Mouse (Mus musculus) hindbrain, embryonic 15.5 days (tissue): ENCODE results near the gene Psmb9. TPM values are rescaled to one million over a fixed set of nuclear protein-coding genes. Genes with fewer than 3 reads are reported as not detected.

ENCODE experiments used
- polyA plus RNA-seq: library from polyadenylated mRNA; unstranded; fragments of >200 nt; fragmentation: Nextera tagmentation; extraction: Ambion mirVana; gene quantifications from 2 replicates; pipeline ENCODE4 v1.2.1, GENCODE M21; 2015

The Psmb9 gene
- polyA plus RNA-seq, 1 experiment from 2014 or later: 1.4 TPM

Other genes with a start within 250 kb of the Psmb9 start
- 172 and 185 TPM in 2 replicates for gene Pfdn6, start 247.4 kb downstream of the Psmb9 start, polyA plus RNA-seq
- 24.3 and 26.5 TPM in 2 replicates for gene Wdr46, start 247.1 kb downstream of the Psmb9 start, polyA plus RNA-seq
- 12.8 and 14.1 TPM in 2 replicates for gene B3galt4, start 236.3 kb downstream of the Psmb9 start, polyA plus RNA-seq
- gene Vps52, start 232.0 kb downstream of the Psmb9 start, polyA plus RNA-seq: 74.8 and 76.6 TPM in 2 replicates
- gene Rps18, start 231.8 kb downstream of the Psmb9 start, polyA plus RNA-seq: 701 and 784 TPM in 2 replicates
- 19.5 and 25.2 TPM in 2 replicates for gene H2-K1, start 187.4 kb downstream of the Psmb9 start, polyA plus RNA-seq
- gene Ring1, start 163.1 kb downstream of the Psmb9 start, polyA plus RNA-seq: 22.1 and 24.9 TPM in 2 replicates
- gene H2-Ke6, start 159.7 kb downstream of the Psmb9 start, polyA plus RNA-seq: 64.8 and 71.9 TPM in 2 replicates
- 166 and 176 TPM in 2 replicates for gene Slc39a7, start 156.1 kb downstream of the Psmb9 start, polyA plus RNA-seq
- 57.8 and 61.1 TPM in 2 replicates for gene Rxrb, start 156.0 kb downstream of the Psmb9 start, polyA plus RNA-seq
- 4.5 and 5.4 TPM in 2 replicates for gene Col11a2, start 148.3 kb downstream of the Psmb9 start, polyA plus RNA-seq
- 0.14 TPM in 1 of 2 replicates, not detected in the other for gene H2-Oa, start 95.4 kb downstream of the Psmb9 start, polyA plus RNA-seq
- gene H2-DMa, start 68.2 kb downstream of the Psmb9 start, polyA plus RNA-seq: 19.4 and 19.8 TPM in 2 replicates
- gene Brd2, start 65.1 kb downstream of the Psmb9 start, polyA plus RNA-seq: 122 and 144 TPM in 2 replicates
- 0.20 and 0.38 TPM in 2 replicates for gene H2-DMb2, start 44.5 kb downstream of the Psmb9 start, polyA plus RNA-seq
- gene H2-DMb1, start 34.7 kb downstream of the Psmb9 start, polyA plus RNA-seq: 0.79 and 1.1 TPM in 2 replicates
- 3.0 and 3.7 TPM in 2 replicates for gene Tap1, start 211 bp downstream of the Psmb9 start, polyA plus RNA-seq
- 3.3 and 5.7 TPM in 2 replicates for gene Psmb8, start 10.0 kb upstream of the Psmb9 start, polyA plus RNA-seq
- gene Tap2, start 15.8 kb upstream of the Psmb9 start, polyA plus RNA-seq: 2.2 and 2.3 TPM in 2 replicates
- gene H2-Ob, start 51.1 kb upstream of the Psmb9 start, polyA plus RNA-seq: 0.20 and 0.21 TPM in 2 replicates
- gene H2-Ab1, start 69.9 kb upstream of the Psmb9 start, polyA plus RNA-seq: 1.6 and 2.5 TPM in 2 replicates
- gene H2-Aa, start 100.1 kb upstream of the Psmb9 start, polyA plus RNA-seq: 0.83 and 1.2 TPM in 2 replicates
- gene H2-Eb1, start 118.1 kb upstream of the Psmb9 start, polyA plus RNA-seq: 3.4 and 4.1 TPM in 2 replicates
- gene H2-Eb2, start 137.9 kb upstream of the Psmb9 start, polyA plus RNA-seq: 0.26 TPM in 2 replicates
- 0.05 TPM in 1 of 2 replicates, not detected in the other for gene Btnl2, start 167.1 kb upstream of the Psmb9 start, polyA plus RNA-seq
- gene Btnl1, start 189.4 kb upstream of the Psmb9 start, polyA plus RNA-seq: not detected in 2 replicates
- gene BC051142, start 211.1 kb upstream of the Psmb9 start, polyA plus RNA-seq: 4.8 and 5.5 TPM in 2 replicates